Mouse (Mus musculus) frontal cortex, postnatal 25 days (tissue): ENCODE measurements at regions not wholly inside any gene's neighbourhood (a gene's known extent, or its start where the extent isn't known, plus 50 kb on each side); places are given as distances from the start of the nearest gene placed in this dataset.
"Not testable (repeated sequence)": the region's sequence is repeated elsewhere in the genome, so short reads cannot be mapped to it uniquely, and the experiment has no call there.

Experiments
- DNase-seq, 2 experiments: peaks; one replicate each; pipeline ENCODE4 v3.0.0; 2022; ENCODE audit warnings: low spot score in 2 of 2

- no peak for DNase-seq
These were observed 986.6 kb downstream of the Ttll7 start for GRCm38 (mm10) chr3:147838816-147839215.

GRCm38 (mm10) chr3:147835716-147836115 lies 983.5 kb downstream of the Ttll7 start:
- no peak for DNase-seq

GRCm38 (mm10) chr3:147825337-147825736 lies 973.2 kb downstream of the Ttll7 start:
- DNase-seq, result no peak

- no peak for DNase-seq
These were observed 972.3 kb downstream of the Ttll7 start for GRCm38 (mm10) chr3:147824451-147824850.

- DNase-seq, result no peak
These were observed 962.0 kb downstream of the Ttll7 start for GRCm38 (mm10) chr3:147814080-147814650.

- no peak for DNase-seq
These were observed 950.4 kb downstream of the Ttll7 start for GRCm38 (mm10) chr3:147802546-147802945.

- no peak for DNase-seq
These were observed 944.4 kb downstream of the Ttll7 start for GRCm38 (mm10) chr3:147796524-147796923.

GRCm38 (mm10) chr3:147795116-147795515 lies 942.9 kb downstream of the Ttll7 start:
- no peak for DNase-seq

GRCm38 (mm10) chr3:147786555-147786954 lies 934.4 kb downstream of the Ttll7 start:
- no peak for DNase-seq

- no peak for DNase-seq
These were observed 898.6 kb downstream of the Ttll7 start for GRCm38 (mm10) chr3:147750842-147751191.

GRCm38 (mm10) chr3:147749939-147750841 lies 898.0 kb downstream of the Ttll7 start:
- DNase-seq, result no peak

- no peak for DNase-seq
These were observed 897.3 kb downstream of the Ttll7 start for GRCm38 (mm10) chr3:147749442-147749841.

GRCm38 (mm10) chr3:147736673-147737439 lies 884.7 kb downstream of the Ttll7 start:
- DNase-seq, result no peak

GRCm38 (mm10) chr3:147716391-147716790 lies 864.2 kb downstream of the Ttll7 start:
- no peak for DNase-seq

GRCm38 (mm10) chr3:147707401-147707801 lies 855.2 kb downstream of the Ttll7 start:
- no peak for DNase-seq

- no peak for DNase-seq
These were observed 831.6 kb downstream of the Ttll7 start for GRCm38 (mm10) chr3:147683730-147684129.

GRCm38 (mm10) chr3:147680299-147680698 lies 828.1 kb downstream of the Ttll7 start:
- no peak for DNase-seq

GRCm38 (mm10) chr3:147662572-147662971 lies 810.4 kb downstream of the Ttll7 start:
- no peak for DNase-seq

- DNase-seq, result no peak
These were observed 800.7 kb downstream of the Ttll7 start for GRCm38 (mm10) chr3:147652849-147653248.

- not testable (repeated sequence) for DNase-seq
These were observed 783.3 kb downstream of the Ttll7 start for GRCm38 (mm10) chr3:147635486-147635885.

- no peak for DNase-seq
These were observed 779.0 kb downstream of the Ttll7 start for GRCm38 (mm10) chr3:147631151-147631550.

- DNase-seq, result no peak
These were observed 731.6 kb downstream of the Ttll7 start for GRCm38 (mm10) chr3:147583697-147584315.
